Mouse (Mus musculus) lung, adult 2 months (tissue): Measurements from ENCODE around the gene Cdh4. TPM values are rescaled to one million over a fixed set of nuclear protein-coding genes. Genes with fewer than 3 reads are reported as not detected.

Source experiments
- DNase-seq: peaks from one replicate; pipeline ENCODE4 v3.0.0; 2022
- H3K4me1 ChIP-seq: fragments of 200-500 bp; 2 replicates; pipeline ENCODE4 v1.6.1; 2011; ENCODE audit warnings: low read length; ENCODE audit not compliant: control insufficient read depth, insufficient read depth
- H3K4me3 ChIP-seq: fragments of 200-500 bp; replicated peaks from 2 replicates; pipeline ENCODE3; 2011; ENCODE audit warnings: low read depth, mild to moderate bottlenecking, control low read depth, low read length; ENCODE audit errors: extremely low read depth
- CTCF ChIP-seq: fragments of 200-500 bp; IDR thresholded peaks from 2 replicates; pipeline ENCODE4 v1.5.1; 2011; ENCODE audit warnings: mild to moderate bottlenecking, low read length, control low read depth; ENCODE audit not compliant: insufficient read depth
- POLR2A ChIP-seq: fragments of 200-500 bp; IDR thresholded peaks from 2 replicates; pipeline ENCODE4 v1.6.1; 2011; ENCODE audit warnings: low read depth, mild to moderate bottlenecking, control low read depth, low read length, borderline replicate concordance; ENCODE audit errors: extremely low read depth
- WGBS: fragments of 180-500 bp; shearing (Covaris S2); methylation state at CpG from one replicate; pipeline ENCODE4 v1.1.7; 2018; 5-methylcytosine and 5-hydroxymethylcytosine counted together
- polyA plus RNA-seq: library from polyadenylated mRNA; depleted of rRNA; stranded (reverse); fragments of >200 nt; gene quantifications from 2 replicates; pipeline ENCODE4 v1.2.3, GENCODE M21; 2012

The Cdh4 gene
- polyA plus RNA-seq, 1 experiment, result 2.0 TPM

DNA sequence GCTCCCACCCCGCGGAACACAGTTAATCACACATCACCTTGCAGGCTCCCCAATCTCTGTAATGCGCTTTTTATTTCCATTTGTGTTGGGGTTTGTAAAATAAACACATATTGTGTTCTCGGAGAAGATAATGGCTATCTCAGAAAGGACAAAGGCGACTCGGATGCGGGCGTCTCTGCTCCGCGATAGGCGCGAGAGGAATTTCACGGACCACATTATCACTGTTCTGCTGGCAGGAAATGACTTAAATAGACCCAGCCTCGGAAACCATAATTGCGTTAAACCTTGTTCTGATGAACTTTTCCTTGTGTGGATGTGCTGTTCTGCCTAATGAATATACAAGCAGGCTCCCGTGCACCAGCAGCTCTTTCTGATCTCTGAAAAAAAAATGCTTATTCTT, 140.7 kb downstream of the Cdh4 start:
- 63% methylated on average over 16 of the region's 16 CpGs for WGBS
- no peak for TF ChIP-seq CTCF
- TF ChIP-seq POLR2A, result no peak
- no peak for DNase-seq
- Histone ChIP-seq H3K4me1 (no peaks in the 10 kb centered on the region), H3K4me3 (no peak overlapping the region)

DNA sequence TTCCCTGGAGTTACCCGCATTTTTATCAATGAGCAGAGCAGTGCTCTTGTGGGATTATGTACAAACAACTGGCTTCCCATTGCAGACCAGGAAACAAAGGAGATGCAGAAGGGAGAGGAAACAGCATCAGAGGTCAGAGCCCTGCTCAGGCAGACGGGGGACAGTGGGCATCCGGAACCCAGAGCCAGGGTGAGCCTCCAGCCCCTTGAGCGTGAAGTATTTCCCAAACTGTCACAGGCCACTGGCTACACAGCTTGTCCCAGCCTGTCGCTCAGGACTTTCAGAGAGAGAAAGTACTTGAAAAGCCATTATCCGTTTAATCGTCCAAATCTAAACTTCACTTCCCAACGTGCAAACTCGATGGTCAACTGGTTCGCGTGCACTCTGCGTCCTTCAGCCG, 142.4 kb downstream of the Cdh4 start:
- DNase-seq, result no peak
- 59% methylated on average over 13 of the region's 13 CpGs for WGBS
- H3K4me3 ChIP-seq, result no peak overlapping the region
- TF ChIP-seq CTCF (no peak), POLR2A (no peak)
- H3K4me1 ChIP-seq, result no peaks in the 10 kb centered on the region

DNA sequence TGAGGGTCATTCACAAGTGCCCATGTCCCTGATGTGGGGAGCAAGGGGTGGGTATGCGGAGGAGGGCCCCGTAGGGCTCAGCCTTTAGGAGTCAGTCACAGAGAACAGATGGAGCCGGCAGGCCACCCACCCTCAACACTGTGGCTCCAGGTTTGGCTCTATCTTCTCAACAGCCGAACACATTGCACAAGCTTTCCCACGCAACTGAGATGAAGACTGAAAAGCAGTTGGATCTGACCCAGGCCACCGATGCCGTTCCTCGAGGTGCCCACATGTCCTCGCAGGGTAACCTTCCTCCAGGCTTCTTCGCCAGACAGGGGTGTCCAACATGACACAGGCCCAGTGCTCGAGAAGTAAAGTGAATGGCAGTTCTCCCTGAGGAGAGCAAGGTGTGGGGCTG, 144.2 kb downstream of the Cdh4 start:
- TF ChIP-seq CTCF (no peak), POLR2A (no peak)
- 81% methylated on average over 11 of the region's 11 CpGs for WGBS
- no peak for DNase-seq
- Histone ChIP-seq H3K4me1 (no peaks in the 10 kb centered on the region), H3K4me3 (no peak overlapping the region)

DNA sequence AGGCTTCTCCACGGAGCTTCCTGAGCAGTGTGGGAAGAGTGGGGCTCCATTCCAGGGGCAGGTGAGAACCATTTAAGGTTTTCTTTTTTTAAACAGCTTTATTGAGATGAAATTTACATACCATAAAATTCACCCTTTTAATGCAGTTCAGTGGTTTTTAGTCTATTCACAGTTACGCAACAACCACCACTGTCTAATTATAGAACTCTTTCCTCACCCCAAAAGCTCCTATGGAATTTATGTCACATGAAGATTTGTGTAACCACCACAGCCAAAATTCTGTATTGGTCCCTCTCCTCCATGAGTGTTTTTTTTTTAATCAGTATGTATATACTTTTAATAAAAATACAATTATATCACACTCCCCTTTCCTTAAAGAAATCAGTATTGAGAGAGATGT, 144.8 kb downstream of the Cdh4 start:
- DNase-seq, result no peak
- TF ChIP-seq CTCF (no peak), POLR2A (no peak)
- WGBS, result 69% methylated on average over 2 of the region's 2 CpGs
- no peaks in the 10 kb centered on the region for H3K4me1 ChIP-seq
- H3K4me3 ChIP-seq, result no peak overlapping the region

DNA sequence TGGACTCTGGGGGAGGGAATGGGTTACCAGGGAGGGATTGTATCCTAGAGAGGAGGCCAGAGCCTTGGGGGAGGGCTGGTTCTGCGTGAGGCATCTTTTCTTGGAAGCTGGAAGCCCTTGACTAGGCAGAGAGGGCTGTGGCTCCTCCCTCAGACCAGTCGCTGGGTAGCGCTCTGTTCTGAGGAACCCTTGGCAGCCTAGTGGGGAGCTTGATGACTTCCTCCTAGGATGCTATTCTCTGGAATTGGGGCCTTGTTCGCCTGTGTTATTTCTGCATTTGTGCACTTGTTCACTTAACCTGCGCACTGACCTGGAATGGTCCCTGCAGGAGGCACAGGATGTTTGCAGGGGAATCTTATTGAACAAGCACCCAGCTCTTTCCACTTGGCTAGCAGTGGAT, 149.4 kb downstream of the Cdh4 start:
- TF ChIP-seq POLR2A, result no peak
- no peak for TF ChIP-seq CTCF
- 65% methylated on average over 5 of the region's 5 CpGs for WGBS
- no peak overlapping the region for H3K4me3 ChIP-seq
- DNase-seq, result no peak
- H3K4me1 ChIP-seq, result no peaks in the 10 kb centered on the region

DNA sequence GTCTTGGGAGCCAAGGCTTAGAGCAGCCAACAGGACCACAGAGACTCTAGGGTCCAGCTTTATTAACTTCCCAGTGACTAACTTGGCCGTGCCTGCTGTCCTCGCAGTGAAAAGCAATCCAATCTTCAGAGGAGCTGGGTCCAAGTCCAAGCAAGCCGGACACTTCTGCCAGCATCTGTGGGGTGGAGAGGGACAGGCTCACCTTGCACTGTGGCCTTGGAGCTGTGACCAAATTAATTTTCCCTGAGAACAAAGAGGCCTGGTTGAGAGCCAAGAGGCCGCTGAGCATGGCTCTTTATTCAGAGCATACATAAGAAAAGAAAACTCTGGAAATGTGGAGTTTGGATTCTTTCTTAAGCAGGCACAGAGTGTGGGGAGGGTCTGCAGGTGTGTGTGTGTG, 152.8 kb downstream of the Cdh4 start:
- no peak overlapping the region for H3K4me3 ChIP-seq
- DNase-seq, result no peak
- H3K4me1 ChIP-seq, result no peaks in the 10 kb centered on the region
- TF ChIP-seq CTCF (no peak), POLR2A (no peak)
- 78% methylated on average over 4 of the region's 4 CpGs for WGBS

DNA sequence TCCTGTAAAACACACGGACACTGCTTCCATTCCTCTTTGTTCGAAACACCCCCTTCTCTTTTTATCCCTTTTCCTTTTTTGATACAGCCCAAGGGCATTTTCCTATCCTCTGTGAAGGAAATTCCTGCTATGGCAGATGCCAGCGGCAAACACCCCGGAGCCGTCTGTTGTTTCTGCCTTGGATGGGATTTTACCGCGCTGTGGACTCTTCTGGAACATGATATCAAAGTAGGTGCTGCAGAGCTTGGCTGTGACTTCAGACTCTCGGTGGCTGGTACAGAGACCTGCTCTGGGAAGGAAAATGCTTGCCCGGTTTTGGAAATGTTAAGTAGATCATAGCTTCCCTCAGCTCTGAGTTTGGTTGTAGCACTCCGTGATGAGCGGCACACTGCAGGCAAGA, 156.7 kb downstream of the Cdh4 start:
- Histone ChIP-seq H3K4me3 (no peak overlapping the region), H3K4me1 (no peaks in the 10 kb centered on the region)
- DNase-seq, result no peak
- 82% methylated on average over 11 of the region's 11 CpGs for WGBS
- TF ChIP-seq POLR2A (no peak), CTCF (no peak)

DNA sequence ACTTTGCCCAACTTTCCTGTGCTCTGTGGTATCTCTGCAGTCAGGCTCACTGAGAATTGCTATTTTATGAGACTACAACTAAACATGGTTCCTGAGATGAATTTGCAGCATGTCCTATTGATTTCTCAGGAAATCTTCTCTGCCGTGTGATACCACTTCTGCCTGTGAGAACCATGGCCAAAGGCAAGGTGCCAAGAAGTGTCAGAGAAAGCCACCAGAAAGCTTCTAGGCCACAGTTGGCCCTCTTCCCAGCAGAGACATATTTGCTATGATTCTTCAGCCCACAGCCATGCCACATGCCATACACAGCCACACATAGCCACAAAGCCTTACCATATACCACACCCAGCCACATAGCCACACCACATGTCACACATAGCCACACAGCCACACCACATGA, 157.7 kb downstream of the Cdh4 start:
- H3K4me3 ChIP-seq, result no peak overlapping the region
- TF ChIP-seq CTCF, result no peak
- no peak for TF ChIP-seq POLR2A
- H3K4me1 ChIP-seq, result no peaks in the 10 kb centered on the region
- DNase-seq, result no peak
- WGBS, result 51% methylated on average over 1 of the region's 1 CpGs

DNA sequence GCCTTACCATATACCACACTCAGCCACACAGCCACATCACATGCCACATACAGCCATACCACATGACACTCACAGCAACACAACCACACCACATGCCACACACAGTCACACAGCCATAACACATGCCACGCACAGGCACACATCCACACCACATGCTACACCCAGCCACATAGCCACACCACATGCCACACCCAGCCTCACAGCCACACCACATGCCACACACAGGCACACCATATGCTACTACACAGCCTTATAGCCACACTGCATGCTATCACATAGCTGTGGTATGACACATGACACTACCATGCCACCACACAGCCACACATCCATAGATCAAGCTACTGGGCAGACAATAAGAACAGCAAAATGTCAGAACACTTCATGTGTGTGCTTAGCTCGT, 158.1 kb downstream of the Cdh4 start:
- Histone ChIP-seq H3K4me3 (no peak overlapping the region), H3K4me1 (no peaks in the 10 kb centered on the region)
- TF ChIP-seq CTCF (no peak), POLR2A (no peak)
- 72% methylated on average over 2 of the region's 2 CpGs for WGBS
- DNase-seq, result no peak

DNA sequence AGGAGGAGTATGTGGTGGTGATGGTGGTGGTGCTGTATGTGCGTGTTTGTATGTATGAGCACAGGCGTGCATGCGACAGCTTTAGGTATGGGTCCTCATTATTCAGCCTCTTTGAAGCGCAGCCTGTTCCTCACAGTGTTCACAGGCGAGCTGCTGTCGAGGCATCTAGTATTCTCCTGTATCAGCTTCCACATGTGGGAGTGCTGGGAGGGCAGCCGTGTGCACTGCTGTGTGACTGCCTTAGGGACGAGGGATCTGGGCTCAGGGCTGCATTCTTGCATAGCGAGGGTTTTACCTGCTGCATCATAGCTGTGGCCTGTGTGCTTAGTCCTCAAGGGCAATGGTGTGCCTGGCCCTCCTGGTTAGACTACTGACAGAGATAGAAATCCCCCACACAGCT, 158.9 kb downstream of the Cdh4 start:
- WGBS, result 84% methylated on average over 9 of the region's 9 CpGs
- no peak for DNase-seq
- TF ChIP-seq CTCF (no peak), POLR2A (no peak)
- H3K4me3 ChIP-seq, result no peak overlapping the region
- no peaks in the 10 kb centered on the region for H3K4me1 ChIP-seq

DNA sequence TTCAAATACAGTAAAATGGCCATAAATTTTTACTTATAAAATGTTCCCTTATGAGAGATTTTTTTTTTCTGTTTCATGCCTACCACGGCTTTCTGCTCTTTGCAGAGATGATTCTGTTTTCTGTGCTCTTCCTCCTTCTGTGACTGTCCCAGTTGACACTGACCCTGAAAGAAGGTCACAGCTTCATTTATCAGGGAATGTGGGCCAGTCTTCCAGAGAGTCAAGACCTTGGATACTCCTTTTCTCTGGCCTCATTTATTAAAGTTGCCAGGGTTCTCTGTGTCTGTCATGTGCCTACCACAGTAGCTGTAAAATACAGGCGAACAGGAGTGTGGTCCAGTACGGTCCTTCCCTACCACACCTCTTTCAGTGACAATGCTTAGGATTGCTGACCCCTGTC, 162.5 kb downstream of the Cdh4 start:
- no peak overlapping the region for H3K4me3 ChIP-seq
- H3K4me1 ChIP-seq, result no peaks in the 10 kb centered on the region
- TF ChIP-seq CTCF, result no peak
- TF ChIP-seq POLR2A, result no peak
- DNase-seq, result no peak
- WGBS, result 75% methylated on average over 3 of the region's 3 CpGs
